Mouse (Mus musculus): ENCODE data around the gene Lysmd4.

The Lysmd4 gene

GRCm38 (mm10) chr7:67222220-67222862 lies at the start of gene Lysmd4:
Gene Lysmd4 (plus strand): TSS chr7:67222544.
- DNase-seq (ENCODE audit: low read depth, low spot score), result peak; percentile 95

GRCm38 (mm10) chr7:67173522-67174195 lies 48.7 kb upstream of the Lysmd4 start:
- no peak for DNase-seq (ENCODE audit: low read depth, low spot score)

GRCm38 (mm10) chr7:67183786-67184185 lies 38.6 kb upstream of the Lysmd4 start:
- peak; percentile 64 for DNase-seq (ENCODE audit: low read depth, low spot score)

GRCm38 (mm10) chr7:67199412-67199811 lies 22.9 kb upstream of the Lysmd4 start:
- peak; percentile 46 for DNase-seq (ENCODE audit: low read depth, low spot score)

- DNase-seq (ENCODE audit: low read depth, low spot score), result no peak
These were observed 18.7 kb upstream of the Lysmd4 start for GRCm38 (mm10) chr7:67203625-67204024.

GRCm38 (mm10) chr7:67205734-67206425 lies 16.5 kb upstream of the Lysmd4 start:
- DNase-seq (ENCODE audit: low read depth, low spot score), result no peak

- peak; percentile 16 for DNase-seq (ENCODE audit: low read depth, low spot score)
These were observed 15.8 kb upstream of the Lysmd4 start for GRCm38 (mm10) chr7:67206496-67206895.

- no peak for DNase-seq (ENCODE audit: low read depth, low spot score)
These were observed 14.6 kb upstream of the Lysmd4 start for GRCm38 (mm10) chr7:67207701-67208100.

GRCm38 (mm10) chr7:67208317-67208716 lies 14.0 kb upstream of the Lysmd4 start:
- DNase-seq (ENCODE audit: low read depth, low spot score), result no peak

GRCm38 (mm10) chr7:67210004-67210833 lies 12.1 kb upstream of the Lysmd4 start:
- DNase-seq (ENCODE audit: low read depth, low spot score), result no peak

- DNase-seq (ENCODE audit: low read depth, low spot score), result no peak
These were observed 11.0 kb upstream of the Lysmd4 start for GRCm38 (mm10) chr7:67211341-67211740.

GRCm38 (mm10) chr7:67211971-67212370 lies 10.4 kb upstream of the Lysmd4 start:
- no peak for DNase-seq (ENCODE audit: low read depth, low spot score)

GRCm38 (mm10) chr7:67213589-67213988 lies 8.8 kb upstream of the Lysmd4 start:
- DNase-seq (ENCODE audit: low read depth, low spot score), result no peak

GRCm38 (mm10) chr7:67216351-67216750 lies 6.0 kb upstream of the Lysmd4 start:
- no peak for DNase-seq (ENCODE audit: low read depth, low spot score)

GRCm38 (mm10) chr7:67217025-67217424 lies 5.3 kb upstream of the Lysmd4 start:
- DNase-seq (ENCODE audit: low read depth, low spot score), result peak; percentile 21

- DNase-seq (ENCODE audit: low read depth, low spot score), result no peak
These were observed 3.7 kb downstream of the Lysmd4 start for GRCm38 (mm10) chr7:67225943-67226625.

GRCm38 (mm10) chr7:67227538-67227937 lies 5.2 kb downstream of the Lysmd4 start:
- DNase-seq (ENCODE audit: low read depth, low spot score), result no peak

- no peak for DNase-seq (ENCODE audit: low read depth, low spot score)
These were observed 6.0 kb downstream of the Lysmd4 start for GRCm38 (mm10) chr7:67228390-67228789.

GRCm38 (mm10) chr7:67228891-67229602 lies 6.7 kb downstream of the Lysmd4 start:
- peak; percentile 30 for DNase-seq (ENCODE audit: low read depth, low spot score)

GRCm38 (mm10) chr7:67229701-67230100 lies 7.4 kb downstream of the Lysmd4 start:
- DNase-seq (ENCODE audit: low read depth, low spot score), result no peak

GRCm38 (mm10) chr7:67230221-67230620 lies 7.9 kb downstream of the Lysmd4 start:
- DNase-seq (ENCODE audit: low read depth, low spot score), result no peak
